Mouse (Mus musculus): ENCODE data around the gene Dnm3.

DNA sequence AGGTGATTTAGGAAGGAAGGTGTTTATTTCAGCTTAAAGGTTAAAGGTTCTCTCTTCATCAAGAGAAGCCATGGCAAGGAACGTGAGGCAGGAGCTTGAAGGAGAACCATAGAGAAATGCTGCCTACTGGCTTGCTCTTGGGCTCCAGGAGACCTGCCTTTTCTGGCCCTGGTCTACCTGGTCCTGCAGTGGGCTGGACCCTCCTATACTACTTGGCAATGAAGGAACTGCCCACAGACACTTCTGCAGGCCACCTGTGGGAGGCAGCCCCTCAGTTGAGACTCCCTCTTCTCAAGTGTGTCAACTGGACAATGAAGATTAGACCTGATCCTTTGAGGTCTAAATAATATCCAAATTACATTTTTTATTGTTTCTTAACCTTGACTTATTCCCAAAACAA is 140.7 kb downstream of the Dnm3 start:
- no peak for TF ChIP-seq CTCF (IDR thresholded peaks at IDR 0.05; ENCODE audit: extremely low read depth, insufficient read depth, low read length)
- no peak for TF ChIP-seq POLR2A (IDR thresholded peaks at IDR 0.05; ENCODE audit: extremely low read depth, insufficient read depth, low read length)
